Mouse (Mus musculus): Measurements from ENCODE around the gene Shroom3. TPM values are rescaled to one million over a fixed set of nuclear protein-coding genes. Genes with fewer than 3 reads are reported as not detected.
A peak's percentile ranks its signal among the peaks of the same experiment; 100 is the strongest.

Gene Shroom3
- polyA plus RNA-seq, 1 experiment, result 0.38 TPM

DNA sequence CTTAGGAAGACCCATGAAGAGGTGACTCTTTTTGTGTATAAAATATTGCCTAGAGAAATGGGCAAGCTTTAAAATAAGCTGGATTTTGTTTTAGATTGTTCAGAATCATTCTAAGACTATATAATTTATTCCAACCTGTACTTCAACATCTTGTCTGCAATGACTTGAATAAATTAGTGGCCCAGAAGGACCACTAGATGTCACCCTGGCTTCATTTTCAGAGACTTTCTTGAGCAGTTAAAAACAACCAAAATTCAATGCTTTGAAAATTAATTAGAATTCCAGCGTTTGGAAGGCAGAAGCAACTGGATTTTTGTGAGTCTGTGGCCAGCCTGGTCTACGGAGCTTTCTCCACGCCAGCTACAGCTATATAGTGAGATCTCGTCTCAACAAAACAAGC lies 3.8 kb upstream of the Shroom3 start:
- Histone ChIP-seq H3K9me3 (peaks cover 7% of the 10 kb centered on the region), H3K4me3 (replicated peaks) (no peak overlapping the region), H3K36me3 (replicated peaks; ENCODE audit: low read length) (no peaks in the 10 kb centered on the region), H3K27me3 (replicated peaks) (peaks cover 57% of the 10 kb centered on the region), H3K4me1 (peaks cover 20% of the 10 kb centered on the region)
- no peak for TF ChIP-seq FLI1 (IDR thresholded peaks at IDR 0.05; ENCODE audit: low read length)
- TF ChIP-seq GATA1 (IDR thresholded peaks at IDR 0.05; ENCODE audit: borderline replicate concordance, low read length), result no peak

DNA sequence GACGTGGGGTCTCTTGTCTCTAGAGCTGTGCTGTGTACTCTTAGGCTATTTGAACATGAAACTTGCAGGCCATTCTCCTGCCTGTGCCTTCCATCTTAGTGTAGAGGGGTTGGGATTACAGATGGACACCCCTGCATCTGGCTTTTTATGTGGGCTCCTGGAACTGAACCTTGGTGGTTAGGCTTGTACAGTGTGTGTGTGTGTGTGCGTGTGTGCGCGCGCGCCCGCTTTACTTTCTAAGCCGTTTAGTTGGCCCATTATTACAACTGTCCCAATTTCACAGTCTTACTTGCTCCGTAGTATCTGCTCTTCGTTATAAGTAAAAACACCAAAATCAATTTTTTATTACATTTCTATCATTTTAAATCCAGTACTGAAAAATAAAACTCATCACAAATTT lies 1.4 kb upstream of the Shroom3 start:
- H3K4me1 ChIP-seq, result peaks cover 8% of the 10 kb centered on the region; the same call in 1 of the 2 replicates
- no peak for TF ChIP-seq FLI1 (IDR thresholded peaks at IDR 0.05; ENCODE audit: low read length)
- peaks cover 43% of the 10 kb centered on the region for H3K27me3 ChIP-seq (replicated peaks)
- H3K36me3 ChIP-seq (replicated peaks; ENCODE audit: low read length), result no peaks in the 10 kb centered on the region
- no peak overlapping the region for H3K4me3 ChIP-seq (replicated peaks)
- H3K9me3 ChIP-seq, result no peaks in the 10 kb centered on the region

DNA sequence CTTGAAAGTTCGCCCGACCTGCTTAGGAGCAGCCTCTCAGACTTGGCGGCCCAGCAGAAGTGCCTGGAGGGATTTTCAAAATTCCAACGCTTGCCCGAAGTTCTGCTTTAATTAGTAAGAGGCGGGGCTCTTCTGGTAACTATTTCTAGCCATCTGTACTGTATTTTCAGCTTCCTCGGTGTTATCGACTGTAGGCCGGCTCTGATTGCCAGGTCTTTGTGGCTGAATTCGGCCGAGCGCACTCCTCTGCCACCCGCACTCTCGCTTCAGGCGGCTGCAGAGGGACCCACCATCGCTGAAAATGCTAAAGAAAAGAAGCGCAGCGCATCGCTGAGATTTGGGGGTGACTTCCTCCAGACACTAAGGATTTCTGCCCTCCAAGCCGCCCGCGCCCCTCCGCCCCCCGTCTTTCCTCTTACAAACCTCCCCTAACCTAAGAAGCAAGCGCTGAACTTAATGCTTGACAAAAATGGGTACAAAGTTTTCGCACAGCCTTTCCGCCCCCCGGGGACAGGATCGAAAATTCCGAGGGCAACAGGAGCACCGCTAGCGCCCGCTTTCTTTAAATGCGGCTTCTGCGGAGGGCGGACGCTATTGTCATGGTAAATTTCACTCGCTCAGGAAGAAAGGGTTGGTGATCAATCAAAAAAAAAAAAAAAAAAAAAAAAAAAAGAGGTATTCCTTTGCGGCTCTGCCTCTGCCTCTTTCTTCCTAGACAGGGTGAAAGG lies 450 bp upstream of the Shroom3 start:
- Histone ChIP-seq H3K9me3 (no peaks in the 10 kb centered on the region), H3K27me3 (replicated peaks) (peaks cover 42% of the 10 kb centered on the region), H3K4me3 (replicated peaks) (peak overlapping the region; percentile 18), H3K36me3 (replicated peaks; ENCODE audit: low read length) (no peaks in the 10 kb centered on the region), H3K4me1 (peaks cover 8% of the 10 kb centered on the region; the same call in 1 of the 2 replicates)
- TF ChIP-seq GATA1 (IDR thresholded peaks at IDR 0.05; ENCODE audit: borderline replicate concordance, low read length), result no peak
- TF ChIP-seq FLI1 (IDR thresholded peaks at IDR 0.05; ENCODE audit: low read length), result no peak

DNA sequence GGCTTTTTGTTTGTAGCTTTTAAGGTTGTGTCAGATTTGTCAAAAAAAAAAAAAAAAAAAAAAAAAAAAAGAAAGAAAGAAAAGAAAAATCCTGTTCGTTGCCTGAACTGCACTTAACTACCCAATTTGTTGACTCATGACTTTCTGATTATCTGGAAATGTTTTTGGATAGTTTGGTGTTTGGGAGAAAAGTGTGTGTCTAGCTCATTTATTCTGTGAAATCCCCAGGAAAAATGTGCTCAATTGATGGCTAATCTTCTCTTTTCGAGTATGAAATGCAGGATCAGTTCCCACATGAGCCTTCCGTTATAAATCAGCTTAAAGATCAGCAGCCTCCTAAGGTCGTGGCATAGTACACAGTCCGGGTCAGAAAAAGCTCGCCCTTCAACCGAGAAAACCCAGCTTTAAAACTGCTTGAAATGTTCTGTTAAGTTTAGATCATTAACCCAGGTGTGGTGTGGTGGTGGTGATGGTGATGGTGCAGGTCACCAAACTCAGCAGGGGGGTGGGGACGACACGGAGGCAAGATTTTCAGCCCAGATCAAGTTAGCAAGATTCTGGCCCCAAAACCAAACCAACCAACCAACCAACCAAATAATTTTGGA lies 738 bp downstream of the Shroom3 start:
- Histone ChIP-seq H3K27me3 (replicated peaks) (peaks cover 39% of the 10 kb centered on the region), H3K36me3 (replicated peaks; ENCODE audit: low read length) (no peaks in the 10 kb centered on the region), H3K9me3 (no peaks in the 10 kb centered on the region), H3K4me3 (replicated peaks) (no peak overlapping the region), H3K4me1 (peaks cover 8% of the 10 kb centered on the region; the same call in 1 of the 2 replicates)
- TF ChIP-seq FLI1 (IDR thresholded peaks at IDR 0.05; ENCODE audit: low read length), result no peak
- no peak for TF ChIP-seq GATA1 (IDR thresholded peaks at IDR 0.05; ENCODE audit: borderline replicate concordance, low read length)

DNA sequence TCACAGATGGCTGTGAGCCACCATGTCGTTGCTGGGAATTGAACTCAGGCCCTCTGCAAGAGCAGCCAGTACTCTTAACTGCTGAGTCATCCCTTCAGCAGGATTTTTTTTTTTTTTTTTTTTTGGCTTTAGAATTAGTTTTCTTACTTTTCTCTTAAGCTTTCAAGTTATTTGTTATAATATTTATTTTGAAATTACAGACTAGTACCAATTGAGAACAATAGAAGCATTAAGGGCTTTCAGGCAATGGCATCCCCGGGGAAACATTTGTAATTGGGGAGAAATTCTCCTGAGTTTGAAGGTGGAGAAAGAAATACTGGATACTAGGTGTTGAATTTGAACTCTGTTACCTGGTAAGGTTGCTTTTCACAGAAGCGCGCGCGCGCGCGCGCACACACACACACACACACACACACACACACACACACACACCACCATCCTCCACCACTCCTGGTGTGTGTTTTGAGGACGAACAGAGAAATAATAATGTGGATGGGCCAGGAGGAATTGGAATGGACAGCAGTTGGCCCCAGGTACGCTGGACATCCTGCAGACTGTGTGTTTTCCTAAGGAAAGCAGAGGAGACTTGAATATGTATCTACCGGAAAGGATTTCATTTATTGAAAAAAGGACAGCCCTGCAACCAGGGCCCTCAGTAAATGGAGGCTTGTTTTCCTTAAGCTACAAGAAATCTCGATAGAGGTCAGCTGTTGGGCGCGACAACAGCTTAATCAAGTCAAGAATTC lies 1.7 kb downstream of the Shroom3 start:
- no peak overlapping the region for H3K4me3 ChIP-seq (replicated peaks)
- H3K4me1 ChIP-seq, result peaks cover 8% of the 10 kb centered on the region; the same call in 1 of the 2 replicates
- no peaks in the 10 kb centered on the region for H3K9me3 ChIP-seq
- no peaks in the 10 kb centered on the region for H3K36me3 ChIP-seq (replicated peaks; ENCODE audit: low read length)
- peaks cover 38% of the 10 kb centered on the region for H3K27me3 ChIP-seq (replicated peaks)
- TF ChIP-seq GATA1 (IDR thresholded peaks at IDR 0.05; ENCODE audit: borderline replicate concordance, low read length), result no peak
- no peak for TF ChIP-seq FLI1 (IDR thresholded peaks at IDR 0.05; ENCODE audit: low read length)

DNA sequence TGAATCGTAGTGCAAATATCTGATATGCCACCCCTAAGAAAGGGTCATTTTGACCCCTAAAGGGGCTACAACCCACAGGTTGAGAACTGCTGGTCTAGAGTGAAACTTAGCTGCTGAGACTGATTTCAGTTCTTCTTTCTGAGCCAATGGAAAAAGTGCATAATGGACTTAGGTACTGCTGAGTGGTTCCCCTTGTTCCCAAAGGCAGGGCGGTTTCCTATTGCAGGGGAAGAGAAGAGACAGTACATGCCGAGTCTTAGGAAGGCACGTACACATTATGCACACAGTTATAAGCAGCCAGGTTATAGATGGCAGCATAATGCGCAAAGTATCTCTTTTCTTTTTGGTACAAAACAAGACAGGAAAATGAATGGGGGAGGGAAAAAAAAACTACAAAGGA lies 4.9 kb downstream of the Shroom3 start:
- Histone ChIP-seq H3K4me3 (replicated peaks) (no peak overlapping the region), H3K36me3 (replicated peaks; ENCODE audit: low read length) (no peaks in the 10 kb centered on the region), H3K9me3 (0 out of 2 replicates have a peak, but pooled peaks cover 3% of the 10 kb centered on the region), H3K27me3 (replicated peaks) (peaks cover 15% of the 10 kb centered on the region), H3K4me1 (0 out of 2 replicates have a peak, but pooled peaks cover 4% of the 10 kb centered on the region)
- TF ChIP-seq GATA1 (IDR thresholded peaks at IDR 0.05; ENCODE audit: borderline replicate concordance, low read length), result no peak
- TF ChIP-seq FLI1 (IDR thresholded peaks at IDR 0.05; ENCODE audit: low read length), result no peak

DNA sequence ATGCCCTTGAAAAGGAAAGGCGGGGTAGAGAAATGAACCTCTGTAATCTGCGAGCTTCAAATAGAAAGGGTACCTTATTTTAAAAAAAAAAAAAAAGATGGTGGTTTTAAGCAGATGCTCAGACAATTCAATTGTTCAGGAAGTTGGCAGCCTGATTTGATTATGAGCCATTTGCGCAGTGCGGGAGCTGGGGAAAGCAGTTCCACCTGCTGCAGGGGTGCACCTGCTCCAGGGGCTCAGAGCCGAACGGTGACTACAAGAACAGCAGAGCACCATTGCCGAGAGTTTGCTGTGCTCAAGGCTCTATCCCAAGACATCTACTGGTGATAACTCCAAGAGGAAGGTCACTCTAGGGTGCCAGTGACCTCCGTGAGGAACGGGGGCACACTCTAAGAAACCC lies 5.3 kb downstream of the Shroom3 start:
- H3K27me3 ChIP-seq (replicated peaks), result peaks cover 10% of the 10 kb centered on the region
- H3K4me3 ChIP-seq (replicated peaks), result no peak overlapping the region
- TF ChIP-seq GATA1 (IDR thresholded peaks at IDR 0.05; ENCODE audit: borderline replicate concordance, low read length) (no peak), FLI1 (IDR thresholded peaks at IDR 0.05; ENCODE audit: low read length) (no peak)
- H3K9me3 ChIP-seq, result peaks cover 3% of the 10 kb centered on the region; the same call in 1 of the 2 replicates
- H3K36me3 ChIP-seq (replicated peaks; ENCODE audit: low read length), result no peaks in the 10 kb centered on the region
- 0 out of 2 replicates have a peak, but pooled peaks cover under 1% of the 10 kb centered on the region for H3K4me1 ChIP-seq

DNA sequence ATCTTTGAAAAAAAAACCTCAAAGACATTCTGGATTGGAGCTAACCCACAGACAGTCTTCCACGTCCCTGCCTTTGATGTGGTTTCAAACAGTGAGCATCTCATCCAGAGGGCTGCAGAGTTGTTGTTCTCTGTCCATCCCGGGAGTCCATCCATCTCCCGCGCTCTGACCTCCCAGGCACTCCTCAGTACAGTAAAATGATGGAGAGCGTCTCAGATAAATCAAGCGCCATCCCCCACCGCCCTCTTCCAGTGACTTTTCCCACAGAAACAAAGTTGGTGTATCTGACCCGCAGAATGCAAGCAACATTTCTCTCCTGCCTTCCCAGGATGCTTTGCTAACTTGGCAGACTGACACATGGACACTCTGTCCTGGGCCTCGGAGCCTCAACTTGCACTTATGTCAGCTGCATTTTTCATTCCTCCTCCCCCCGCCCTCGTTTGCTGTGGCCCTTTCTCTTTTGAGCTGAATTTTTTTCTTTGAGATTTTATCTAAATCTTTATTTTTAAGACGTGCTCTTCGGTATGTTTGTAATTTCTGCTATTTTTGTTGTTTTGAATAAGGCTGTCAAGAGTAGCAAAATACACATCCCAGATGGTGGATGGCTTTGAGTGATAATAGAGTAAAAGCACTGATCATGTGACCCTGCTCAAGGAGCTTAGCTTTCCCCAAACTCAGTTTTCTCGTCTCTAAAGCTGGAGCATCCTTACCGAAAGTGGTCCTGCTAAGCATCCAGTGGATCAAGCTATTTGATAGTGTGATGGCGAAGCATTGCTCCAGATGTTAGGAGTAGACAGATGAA lies 9.2 kb downstream of the Shroom3 start:
- Histone ChIP-seq H3K27me3 (replicated peaks) (no peaks in the 10 kb centered on the region), H3K4me3 (replicated peaks) (no peak overlapping the region), H3K4me1 (no peaks in the 10 kb centered on the region), H3K36me3 (replicated peaks; ENCODE audit: low read length) (no peaks in the 10 kb centered on the region), H3K9me3 (peaks cover 8% of the 10 kb centered on the region)
- TF ChIP-seq GATA1 (IDR thresholded peaks at IDR 0.05; ENCODE audit: borderline replicate concordance, low read length) (no peak), FLI1 (IDR thresholded peaks at IDR 0.05; ENCODE audit: low read length) (no peak)

DNA sequence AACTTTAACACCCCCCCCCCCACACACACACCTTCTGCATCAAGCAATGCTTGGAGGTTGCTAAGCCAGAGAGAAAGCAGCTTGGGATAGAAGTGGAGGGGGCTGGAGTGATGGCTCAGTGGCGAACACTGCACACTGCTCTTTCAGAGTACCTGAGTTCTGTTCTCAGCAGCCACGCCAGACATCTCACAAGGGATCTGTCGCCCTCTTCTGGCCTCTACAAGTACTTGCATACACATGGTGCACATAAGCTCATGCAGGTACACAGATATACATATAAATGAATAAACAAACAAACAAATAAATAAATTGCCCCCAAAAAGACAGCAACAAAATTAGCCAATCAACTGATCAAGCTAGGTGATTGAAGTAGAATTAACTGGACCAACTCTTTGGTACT lies 10.5 kb downstream of the Shroom3 start:
- H3K36me3 ChIP-seq (replicated peaks; ENCODE audit: low read length), result no peaks in the 10 kb centered on the region
- no peak overlapping the region for H3K4me3 ChIP-seq (replicated peaks)
- H3K27me3 ChIP-seq (replicated peaks), result no peaks in the 10 kb centered on the region
- no peaks in the 10 kb centered on the region for H3K4me1 ChIP-seq
- TF ChIP-seq FLI1 (IDR thresholded peaks at IDR 0.05; ENCODE audit: low read length) (no peak), GATA1 (IDR thresholded peaks at IDR 0.05; ENCODE audit: borderline replicate concordance, low read length) (no peak)
- H3K9me3 ChIP-seq, result peaks cover 8% of the 10 kb centered on the region
